Mouse (Mus musculus) adrenal gland, adult 8-10 months (tissue): ENCODE data around the gene Flnc. TPM values are rescaled to one million over a fixed set of nuclear protein-coding genes. Genes with fewer than 3 reads are reported as not detected.
"Not testable (repeated sequence)": the region's sequence is repeated elsewhere in the genome, so short reads cannot be mapped to it uniquely, and the experiment has no call there.

Source experiments
- DNase-seq: peaks from one replicate; pipeline ENCODE4 v3.0.0; 2022
- total RNA-seq, 4 experiments: library from RNA; stranded (reverse); gene quantifications; 2 replicates each; pipeline ENCODE4 v1.2.4; 2022

Gene Flnc
- 1 to 10 TPM; 2.9 to 8.6 (median 5.2) TPM for total RNA-seq

GRCm38 (mm10) chr6:29433038-29433803, at the start of gene Flnc:
Gene Flnc (plus strand): TSS chr6:29433256.
- no peak for DNase-seq

- DNase-seq = no peak
Measured at GRCm38 (mm10) chr6:29388052-29388518, 45.0 kb upstream of the Flnc start, which contains the start of gene Opn1sw. Gene Opn1sw (minus strand): TSS chr6:29388468.

- DNase-seq = peak; percentile 62
Measured at GRCm38 (mm10) chr6:29388606-29389080, 44.4 kb upstream of the Flnc start.

GRCm38 (mm10) chr6:29389425-29389824, 43.6 kb upstream of the Flnc start:
- no peak for DNase-seq

- DNase-seq = not testable (repeated sequence)
Measured at GRCm38 (mm10) chr6:29390500-29390899, 42.6 kb upstream of the Flnc start.

- not testable (repeated sequence) for DNase-seq
Measured at GRCm38 (mm10) chr6:29391241-29391640, 41.8 kb upstream of the Flnc start.

- DNase-seq = no peak
Measured at GRCm38 (mm10) chr6:29391802-29392201, 41.3 kb upstream of the Flnc start.

- DNase-seq = no peak
Measured at GRCm38 (mm10) chr6:29394286-29394685, 38.8 kb upstream of the Flnc start.

GRCm38 (mm10) chr6:29395910-29396713, 36.9 kb upstream of the Flnc start, which contains the start of gene Ccdc136:
Gene Ccdc136 (plus strand): TSS chr6:29396309.
- peak; percentile 65 for DNase-seq

- DNase-seq = no peak
Measured at GRCm38 (mm10) chr6:29396714-29397540, 36.1 kb upstream of the Flnc start.

- no peak for DNase-seq
Measured at GRCm38 (mm10) chr6:29397575-29397974, 35.5 kb upstream of the Flnc start.

GRCm38 (mm10) chr6:29399851-29400250, 33.2 kb upstream of the Flnc start:
- no peak for DNase-seq

- no peak for DNase-seq
Measured at GRCm38 (mm10) chr6:29402693-29403342, 30.2 kb upstream of the Flnc start.

GRCm38 (mm10) chr6:29406412-29406811, 26.6 kb upstream of the Flnc start:
- no peak for DNase-seq

GRCm38 (mm10) chr6:29415446-29415845, 17.6 kb upstream of the Flnc start:
- DNase-seq = no peak

GRCm38 (mm10) chr6:29420596-29420995, 12.5 kb upstream of the Flnc start:
- no peak for DNase-seq

- no peak for DNase-seq
Measured at GRCm38 (mm10) chr6:29425118-29425517, 7.9 kb upstream of the Flnc start.

- no peak for DNase-seq
Measured at GRCm38 (mm10) chr6:29426331-29426730, 6.7 kb upstream of the Flnc start.

- peak; percentile 23 for DNase-seq
Measured at GRCm38 (mm10) chr6:29428171-29428570, 4.9 kb upstream of the Flnc start.

GRCm38 (mm10) chr6:29430681-29431420, 2.2 kb upstream of the Flnc start:
- DNase-seq = no peak

GRCm38 (mm10) chr6:29431473-29431872, 1.6 kb upstream of the Flnc start:
- DNase-seq = no peak
